In the genomic region with DNA sequence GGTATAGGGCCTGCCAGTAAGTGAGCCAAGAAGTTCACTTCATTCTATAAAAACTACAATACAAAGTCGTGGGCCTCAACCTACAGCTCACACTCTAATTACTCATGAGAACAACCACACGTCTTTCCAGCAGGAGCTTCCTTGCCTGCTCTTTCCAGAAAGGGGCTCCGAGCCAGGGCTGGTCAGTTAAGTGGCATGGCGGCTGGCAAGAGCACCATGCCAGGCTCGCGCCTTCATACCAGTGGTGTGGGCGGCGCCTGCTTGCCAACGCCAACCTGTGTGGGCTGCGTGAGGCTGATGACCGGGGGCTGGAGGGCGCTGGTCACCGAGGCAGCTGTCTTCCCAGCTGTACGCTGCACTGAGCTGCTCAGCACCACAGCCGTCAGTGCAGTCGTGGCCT, we compare ENCODE assay signal across 31 mouse cellular contexts. TPM values are rescaled to one million over a fixed set of nuclear protein-coding genes. Genes with fewer than 3 reads are reported as not detected.
DNase-seq lines count a peak whose midpoint lies in the region; ATAC-seq and TF ChIP-seq lines count a peak whose summit lies in the region.
"Had no signal": no experiment of that assay in that cellular context is flagged by ENCODE, and none has a peak within 500 bp of the region (broad histone marks: within the 10 kb centered on the region; RNA-seq: fewer than 3 reads in every experiment).

No protein-coding gene starts in this region.

- H3K4me1 ChIP-seq in forebrain, embryonic 12.5 days: no peaks in the 10 kb centered on the region
- no peaks in the 10 kb centered on the region for H3K4me1 ChIP-seq in forebrain, embryonic 15.5 days
- H3K4me1 ChIP-seq in heart, adult 2 months (ENCODE audit: control insufficient read depth, insufficient read depth, low read length): no peaks in the 10 kb centered on the region
- H3K4me1 ChIP-seq: embryonic facial prominence, embryonic 15.5 days; forebrain, embryonic 13.5 days; heart, embryonic 15.5 days; hindbrain, embryonic 12.5 days; lung, embryonic 15.5 days had no signal

- no peaks in the 10 kb centered on the region for H3K9me3 ChIP-seq in forebrain, embryonic 12.5 days
- H3K9me3 ChIP-seq in forebrain, embryonic 15.5 days: no peaks in the 10 kb centered on the region
- H3K9me3 ChIP-seq: embryonic facial prominence, embryonic 10.5 days; embryonic facial prominence, embryonic 15.5 days; forebrain, embryonic 13.5 days; heart, embryonic 15.5 days; hindbrain, embryonic 12.5 days; limb, embryonic 13.5 days; lung, embryonic 15.5 days had no signal

- TF ChIP-seq CTCF in heart, adult 2 months (IDR thresholded peaks at IDR 0.05): no peak

- H3K27me3 ChIP-seq in forebrain, embryonic 12.5 days: no peaks in the 10 kb centered on the region
- no peaks in the 10 kb centered on the region for H3K27me3 ChIP-seq in forebrain, embryonic 15.5 days
- no peaks in the 10 kb centered on the region for H3K27me3 ChIP-seq in heart, adult 2 months (ENCODE audit: control insufficient read depth, insufficient read depth, low read length)
- H3K27me3 ChIP-seq: CH12.LX; embryonic facial prominence, embryonic 15.5 days; forebrain, embryonic 13.5 days; heart, embryonic 15.5 days; hindbrain, embryonic 12.5 days; limb, embryonic 13.5 days; lung, embryonic 15.5 days had no signal

- no peak for TF ChIP-seq EP300 in heart, adult 2 months (IDR thresholded peaks at IDR 0.05; ENCODE audit: insufficient read depth, low read depth, low read length)

- WGBS in forebrain, embryonic 12.5 days: 94% methylated on average over 16 of the region's 16 CpGs
- WGBS in forebrain, embryonic 15.5 days: 88% methylated on average over 16 of the region's 16 CpGs
- 84% methylated on average over 16 of the region's 16 CpGs for WGBS in heart, adult 2 months

- intact Hi-C loops in heart, adult 2 months (cut with DNase I): no loop called here
- intact Hi-C loops in heart, postnatal 14 days (cut with DNase I): no loop called here
- intact Hi-C loops in left cerebral cortex, postnatal 14 days (cut with DNase I): no loop called here

- H3K9ac ChIP-seq in forebrain, embryonic 12.5 days: no peak overlapping the region
- H3K9ac ChIP-seq in forebrain, embryonic 15.5 days (replicated peaks): no peak overlapping the region
- H3K9ac ChIP-seq in heart, adult 2 months (ENCODE audit: low read depth, low read length): no peak overlapping the region
- H3K9ac ChIP-seq: embryonic facial prominence, embryonic 15.5 days; forebrain, embryonic 13.5 days; heart, embryonic 15.5 days; hindbrain, embryonic 12.5 days; limb, embryonic 13.5 days; lung, embryonic 15.5 days had no signal

- ATAC-seq in forebrain, embryonic 12.5 days (ENCODE audit: low FRiP score): 0 out of 2 replicates have a peak, but pooled peaks have one; percentile 23
- no peak for ATAC-seq in forebrain, embryonic 15.5 days (replicated peaks)
- ATAC-seq: activated CD4-positive, CD25-positive, alpha-beta regulatory T cell, adult 4 months; forebrain, embryonic 13.5 days; intestine, postnatal 0 days; midbrain, embryonic 16.5 days had no signal

- TF ChIP-seq POLR2A in heart, adult 2 months (IDR thresholded peaks at IDR 0.05; ENCODE audit: insufficient read depth, low read depth, low read length): no peak

- peak; percentile 34 for DNase-seq in cerebellum, adult 11-12 months
- DNase-seq in cerebellum, adult 11 months: no peak
- peak; percentile 41 to 60 for DNase-seq in heart, adult 2 months
- DNase-seq in heart, postnatal 14 days: no peak
- DNase-seq in left cerebral cortex, adult 18-20 months (ENCODE audit: low spot score in 2 of 2): peak; percentile 19 to 31
- DNase-seq in left cerebral cortex, postnatal 14 days (ENCODE audit: low spot score in 2 of 2): no peak
- DNase-seq: adrenal gland, adult 2 months; adrenal gland, postnatal 36 days; heart, adult 11 months; heart, postnatal 36 days; layer of hippocampus, postnatal 36 days; lung, postnatal 36 days; right cerebral cortex, postnatal 4 days; thymus, adult 18-20 months; thymus, postnatal 25 days had no signal

- H3K4me2 ChIP-seq in forebrain, embryonic 12.5 days: no peak overlapping the region
- H3K4me2 ChIP-seq in forebrain, embryonic 15.5 days (replicated peaks): no peak overlapping the region
- H3K4me2 ChIP-seq: embryonic facial prominence, embryonic 15.5 days; forebrain, embryonic 13.5 days; heart, embryonic 15.5 days; hindbrain, embryonic 12.5 days; limb, embryonic 13.5 days; liver, embryonic 11.5 days; lung, embryonic 15.5 days; midbrain, embryonic 11.5 days had no signal

- H3K79me2 ChIP-seq in heart, adult 2 months (replicated peaks; ENCODE audit: control insufficient read depth, insufficient read depth, low read length): no peaks in the 10 kb centered on the region

- peaks cover 80% of the 10 kb centered on the region for H3K36me3 ChIP-seq in forebrain, embryonic 12.5 days (replicated peaks)
- H3K36me3 ChIP-seq in forebrain, embryonic 15.5 days: peaks cover 30% of the 10 kb centered on the region
- no peaks in the 10 kb centered on the region for H3K36me3 ChIP-seq in heart, adult 2 months (ENCODE audit: control insufficient read depth, insufficient read depth, low read length)

- H3K4me3 ChIP-seq in forebrain, embryonic 12.5 days (replicated peaks): no peak overlapping the region
- no peak overlapping the region for H3K4me3 ChIP-seq in forebrain, embryonic 15.5 days
- H3K4me3 ChIP-seq in heart, adult 2 months: no peak overlapping the region
- H3K4me3 ChIP-seq: embryonic facial prominence, embryonic 10.5 days; embryonic facial prominence, embryonic 15.5 days; forebrain, embryonic 13.5 days; heart, embryonic 15.5 days; hindbrain, embryonic 12.5 days; limb, embryonic 13.5 days; lung, embryonic 15.5 days had no signal

- H3K27ac ChIP-seq in forebrain, embryonic 12.5 days: no peak overlapping the region
- no peak overlapping the region for H3K27ac ChIP-seq in forebrain, embryonic 15.5 days (replicated peaks)
- H3K27ac ChIP-seq in heart, adult 2 months: no peak overlapping the region
- H3K27ac ChIP-seq: embryonic facial prominence, embryonic 10.5 days; embryonic facial prominence, embryonic 15.5 days; forebrain, embryonic 13.5 days; heart, embryonic 15.5 days; hindbrain, embryonic 12.5 days; limb, embryonic 13.5 days; lung, embryonic 15.5 days; stomach, postnatal 0 days had no signal

RNA-seq across cellular contexts. Expression of gene Taf4, which starts 44.7 kb away (rescaled TPM):
- 5.2 and 5.8 TPM in 2 replicates for polyA plus RNA-seq in forebrain, embryonic 12.5 days (2016; fragmentation: Nextera tagmentation; extraction: Ambion mirVana)
- 4.4 and 5.3 TPM in 2 replicates for polyA plus RNA-seq in forebrain, embryonic 15.5 days (2015; fragmentation: Nextera tagmentation; extraction: Ambion mirVana)
- total RNA-seq in heart, adult 2 months (2021): 10 to 100 TPM; 16.4 to 20.5 TPM
- polyA plus RNA-seq in heart, adult 2 months (2012; rRNA removed): 7.4 and 8.6 TPM in 2 replicates
- total RNA-seq in heart, postnatal 14 days (2021): 10 to 100 TPM; 15.8 to 19.0 TPM
- total RNA-seq in left cerebral cortex, adult 18-20 months (2021): 10 to 100 TPM; 20.5 to 21.6 TPM
- 10 to 100 TPM; 15.2 to 17.4 TPM for total RNA-seq in left cerebral cortex, postnatal 14 days (2021)

Comparison
In these comparisons a context has a peak if more than half of its experiments do, and no peak if none do; other contexts are left out.
1. DNase-seq: peak in cerebellum, adult 11-12 months (single experiment), heart, adult 2 months (2 of 2) and left cerebral cortex, adult 18-20 months (2 of 2); none in cerebellum, adult 11 months (single experiment), heart, postnatal 14 days (0 of 2) and left cerebral cortex, postnatal 14 days (0 of 2).